Mouse (Mus musculus) spleen, adult 2 months (tissue): ENCODE measurements around the gene Knl1.

Experiments
- CTCF ChIP-seq: fragments of 200-500 bp; IDR thresholded peaks from 2 replicates; pipeline ENCODE4 v1.5.1; 2011; ENCODE audit warnings: mild to moderate bottlenecking, inconsistent platforms; ENCODE audit not compliant: insufficient read depth, insufficient read length, insufficient replicate concordance; ENCODE audit errors: extremely low read depth
- POLR2A ChIP-seq: fragments of 200-500 bp; IDR thresholded peaks from 2 replicates; pipeline ENCODE4 v1.6.1; 2011; ENCODE audit warnings: low read depth, low read length, inconsistent platforms

GRCm38 (mm10) chr2:119017647-119018046, 29.3 kb upstream of the Knl1 start:
- TF ChIP-seq CTCF (no peak), POLR2A (no peak)
